Mouse (Mus musculus) urinary bladder, postnatal 36 days (tissue): ENCODE results near the gene Gm43064.
A peak's percentile ranks its signal among the peaks of the same experiment; 100 is the strongest.

ENCODE experiments used
- DNase-seq, 2 experiments: peaks; one replicate each; pipeline ENCODE4 v3.0.0; 2022; ENCODE audit warnings: low spot score in 2 of 2, mixed read lengths in 1 of 2

Gene Gm43064

DNA sequence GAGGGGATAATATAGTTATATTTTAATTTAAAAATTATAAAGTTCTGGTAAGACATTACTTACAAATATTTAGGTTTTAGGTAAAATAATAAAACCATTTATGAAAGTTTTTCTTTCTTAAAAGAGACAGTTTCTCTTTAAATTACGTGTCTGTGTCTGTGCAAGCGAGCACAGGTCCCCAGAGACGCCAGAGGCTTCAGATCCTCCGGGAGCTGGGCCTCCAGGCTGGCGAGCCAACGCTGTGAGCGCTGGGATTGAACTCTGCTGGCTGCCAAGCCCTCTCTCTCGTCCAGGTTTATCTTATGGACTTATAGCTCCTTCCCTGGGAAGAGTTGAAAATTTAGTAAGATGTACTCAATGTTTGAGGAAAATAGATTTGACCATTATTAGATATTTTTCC lies 44.4 kb downstream of the Gm43064 start:
- DNase-seq: peak in 1 of 2 experiments; percentile 14

- no peak for DNase-seq
These were observed 47.8 kb downstream of the Gm43064 start for GRCm38 (mm10) chr3:103857036-103857805.

DNA sequence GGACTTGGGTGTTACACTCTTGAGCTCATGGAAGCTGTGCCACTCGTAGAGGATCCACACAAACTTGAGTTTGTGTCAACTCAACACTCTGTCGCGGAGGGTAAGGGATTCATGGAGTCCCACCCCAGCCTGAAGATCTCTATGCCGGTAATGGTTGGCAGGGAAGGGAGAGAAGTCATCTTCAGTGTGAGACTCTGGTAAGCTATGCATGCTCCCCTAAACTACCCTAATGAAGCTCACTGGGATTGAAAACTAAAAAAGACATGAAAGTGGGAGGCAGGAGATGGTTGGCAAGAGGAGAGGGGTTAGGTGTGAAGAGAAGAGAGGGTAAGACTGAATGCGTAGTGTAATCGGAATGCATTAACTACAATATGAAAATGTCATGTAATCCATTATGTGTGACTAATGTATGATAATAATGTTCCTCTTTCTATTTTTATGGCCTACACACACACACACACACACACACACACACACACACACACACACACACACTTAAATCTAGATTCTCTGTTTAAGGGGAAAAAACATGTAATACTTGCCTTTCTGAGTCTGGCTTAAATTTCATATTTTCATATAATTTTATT lies 48.7 kb downstream of the Gm43064 start:
- DNase-seq: no peak

DNA sequence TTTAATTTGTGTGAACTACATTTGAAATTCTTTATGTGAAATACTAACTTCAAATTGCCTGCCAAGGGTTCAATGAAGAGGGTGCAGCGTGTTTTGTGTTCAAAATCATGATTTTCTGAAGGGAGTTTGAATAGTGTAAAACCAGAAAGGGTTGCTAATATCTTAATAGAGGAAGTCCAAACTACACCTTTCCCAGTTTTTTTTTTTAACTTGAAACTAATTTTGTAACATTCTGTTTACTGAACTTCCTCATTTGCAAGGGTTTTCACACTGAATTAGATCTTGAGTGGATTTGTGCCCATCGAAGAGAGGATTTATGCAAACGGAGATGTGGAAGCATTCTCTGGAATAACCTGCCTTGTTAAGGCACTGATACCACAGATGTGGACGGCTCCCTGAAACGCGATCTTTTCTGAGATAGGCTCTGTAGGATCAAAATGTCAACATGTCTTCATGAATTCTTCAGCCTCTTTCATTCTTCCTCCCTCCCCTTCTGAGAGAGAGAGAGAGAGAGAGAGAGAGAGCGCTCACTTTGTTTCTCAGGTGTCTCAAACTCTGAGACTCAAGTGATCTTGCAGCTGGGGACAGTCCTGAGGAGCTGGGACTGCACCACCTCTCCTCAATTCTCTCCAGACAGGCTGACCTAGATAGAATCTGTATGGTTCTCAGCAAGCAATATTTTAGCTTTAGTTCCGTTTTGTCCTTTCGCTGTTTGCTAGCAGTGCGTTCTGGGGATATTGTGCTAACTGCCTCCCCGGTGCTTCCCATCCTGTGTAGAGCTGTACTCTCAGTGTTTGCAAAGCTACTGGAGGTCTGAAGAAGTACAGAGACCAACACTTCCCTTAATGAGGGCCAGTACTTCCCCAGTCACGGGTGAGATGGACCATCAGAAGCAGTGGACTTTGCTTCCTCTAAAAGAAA lies 49.8 kb downstream of the Gm43064 start, which contains the start of gene Ptpn22:
Gene Ptpn22 (plus strand): TSS at position 915 of the 921 bp plus-strand sequence.
- DNase-seq: peak in 1 of 2 experiments; percentile 2

DNA sequence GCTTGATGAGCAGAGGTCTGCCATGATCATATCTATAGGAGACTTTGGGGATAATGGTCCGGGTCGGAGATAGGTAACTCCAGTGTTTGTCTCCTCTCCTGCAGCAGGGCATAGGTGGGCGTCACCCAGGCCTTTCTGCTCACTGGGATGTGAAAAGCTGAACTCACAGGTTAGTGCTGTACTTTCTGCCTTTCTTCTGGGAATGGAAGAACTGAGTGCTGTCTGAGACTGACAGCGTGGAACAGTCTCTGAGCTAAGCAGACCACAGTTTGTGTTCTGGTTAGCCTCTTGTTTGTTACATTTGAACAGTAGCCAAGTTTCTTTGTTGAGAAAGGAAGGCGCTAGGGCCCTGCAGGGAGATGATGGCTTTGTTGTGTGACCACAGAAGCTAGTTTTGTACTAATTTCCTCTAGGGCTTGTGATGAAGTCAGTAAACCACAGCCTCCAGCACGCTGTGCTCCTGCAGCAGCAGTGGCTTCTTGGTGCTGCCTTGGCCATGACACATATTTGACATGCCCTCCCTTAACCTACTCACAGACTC lies 50.5 kb downstream of the Gm43064 start:
- DNase-seq: no peak

GRCm38 (mm10) chr3:103862721-103863220 lies 53.4 kb downstream of the Gm43064 start:
- no peak for DNase-seq

DNA sequence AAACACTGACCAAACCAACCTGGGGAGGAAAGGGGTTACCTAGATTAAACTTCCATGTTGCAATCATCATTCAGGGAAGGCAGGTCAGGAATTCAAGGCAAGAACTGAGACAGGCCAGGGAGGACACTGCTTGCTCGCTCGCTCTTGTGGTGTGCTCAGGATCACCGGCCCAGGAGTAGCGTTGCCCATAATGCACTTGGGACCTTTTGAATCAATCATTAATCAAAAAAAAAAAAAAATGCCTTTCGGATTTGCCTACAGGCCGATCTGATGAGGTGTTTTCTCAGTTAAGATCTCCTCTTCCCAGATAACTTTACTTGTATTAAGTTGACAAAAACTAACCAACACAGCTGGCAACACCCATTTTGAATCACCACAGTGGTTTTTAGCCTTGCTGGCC lies 54.8 kb downstream of the Gm43064 start:
- no peak for DNase-seq

DNA sequence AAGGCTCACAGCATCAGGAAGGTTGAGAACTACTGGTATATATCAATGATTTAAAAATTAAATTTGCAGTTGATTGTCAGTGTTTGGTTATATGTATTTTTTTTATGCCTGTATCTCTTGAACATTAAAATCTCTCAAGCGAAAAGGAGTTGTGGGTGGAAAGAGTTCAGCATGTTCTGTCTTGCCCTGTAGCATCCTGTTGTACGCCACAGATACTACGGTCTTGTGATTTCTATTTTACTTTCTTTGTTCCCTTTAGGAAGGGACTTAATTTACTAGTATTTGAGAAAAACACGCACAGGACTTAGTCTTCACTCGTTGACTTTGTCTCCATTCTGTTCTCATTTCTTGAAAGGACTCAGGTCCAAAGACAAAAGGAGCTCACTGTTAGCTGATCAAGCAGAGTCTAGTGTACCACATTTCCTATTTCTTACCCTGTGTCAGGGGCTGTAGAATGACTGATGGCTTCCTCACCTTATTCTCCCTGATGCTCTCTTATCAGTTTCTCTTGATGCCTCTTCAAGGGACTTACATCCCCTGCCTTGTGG lies 58.1 kb downstream of the Gm43064 start:
- DNase-seq: no peak

DNA sequence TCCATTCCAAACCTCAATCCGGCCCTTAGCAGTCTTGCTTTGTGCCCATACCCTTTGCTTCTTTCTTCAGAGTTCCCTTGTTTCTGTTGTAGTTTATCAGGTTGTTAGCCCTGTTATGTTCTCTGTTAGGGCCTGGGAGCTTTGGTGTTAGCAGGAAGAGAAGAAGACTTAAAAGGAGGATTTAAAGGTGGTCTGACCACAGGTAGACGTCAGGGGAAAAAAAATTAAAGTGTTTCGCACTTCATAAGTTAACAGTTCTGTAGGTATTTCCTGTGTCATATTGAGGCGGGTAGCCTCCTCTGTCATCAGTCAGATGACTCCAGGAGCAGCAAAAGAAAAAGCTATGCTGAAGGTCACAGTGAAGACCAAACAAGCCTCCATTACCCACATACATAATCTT lies 58.6 kb downstream of the Gm43064 start:
- DNase-seq: no peak

GRCm38 (mm10) chr3:103872663-103873098 lies 63.3 kb downstream of the Gm43064 start:
- DNase-seq: no peak

DNA sequence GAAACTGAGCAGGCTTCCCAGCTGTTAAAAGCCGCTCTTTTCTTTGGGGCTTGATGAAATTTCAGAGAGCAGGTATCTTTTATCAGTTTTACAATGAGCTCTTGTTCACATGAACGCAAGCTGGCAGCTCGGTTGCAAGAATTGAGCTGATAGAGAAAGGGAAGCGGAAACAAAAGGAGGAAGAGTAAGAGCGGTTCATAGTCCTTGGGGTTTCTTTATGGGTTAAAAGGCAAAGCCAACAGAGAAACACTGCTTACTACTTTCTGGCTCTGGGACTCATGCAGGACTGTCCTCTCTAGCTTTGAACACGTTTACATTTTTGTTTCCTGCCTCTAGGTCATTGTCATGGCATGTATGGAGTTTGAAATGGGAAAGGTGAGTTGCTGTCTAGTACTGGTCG lies 65.0 kb downstream of the Gm43064 start:
- DNase-seq: no peak

DNA sequence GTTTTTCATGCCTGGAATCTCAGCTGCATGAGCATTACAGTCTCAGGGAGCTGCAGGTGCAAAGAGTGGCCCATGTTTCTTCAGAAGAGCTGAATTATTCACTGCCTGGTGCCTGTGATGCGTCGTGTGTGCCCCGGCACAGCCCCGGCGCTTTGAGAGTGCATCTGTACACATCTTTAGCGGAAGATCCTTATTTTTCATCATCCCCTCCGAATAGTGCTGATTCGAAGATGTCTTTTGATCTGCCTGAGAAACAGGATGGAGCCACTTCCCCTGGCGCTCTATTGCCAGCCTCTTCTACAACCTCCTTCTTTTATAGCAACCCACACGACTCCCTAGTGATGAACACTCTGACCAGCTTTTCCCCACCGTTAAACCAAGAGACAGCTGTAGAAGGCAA lies 76.6 kb downstream of the Gm43064 start:
- no peak for DNase-seq

GRCm38 (mm10) chr3:103887581-103887980 lies 78.2 kb downstream of the Gm43064 start:
- peak; percentile 5 to 7 for DNase-seq
